Mouse (Mus musculus): ENCODE data around the gene Ski.

DNA sequence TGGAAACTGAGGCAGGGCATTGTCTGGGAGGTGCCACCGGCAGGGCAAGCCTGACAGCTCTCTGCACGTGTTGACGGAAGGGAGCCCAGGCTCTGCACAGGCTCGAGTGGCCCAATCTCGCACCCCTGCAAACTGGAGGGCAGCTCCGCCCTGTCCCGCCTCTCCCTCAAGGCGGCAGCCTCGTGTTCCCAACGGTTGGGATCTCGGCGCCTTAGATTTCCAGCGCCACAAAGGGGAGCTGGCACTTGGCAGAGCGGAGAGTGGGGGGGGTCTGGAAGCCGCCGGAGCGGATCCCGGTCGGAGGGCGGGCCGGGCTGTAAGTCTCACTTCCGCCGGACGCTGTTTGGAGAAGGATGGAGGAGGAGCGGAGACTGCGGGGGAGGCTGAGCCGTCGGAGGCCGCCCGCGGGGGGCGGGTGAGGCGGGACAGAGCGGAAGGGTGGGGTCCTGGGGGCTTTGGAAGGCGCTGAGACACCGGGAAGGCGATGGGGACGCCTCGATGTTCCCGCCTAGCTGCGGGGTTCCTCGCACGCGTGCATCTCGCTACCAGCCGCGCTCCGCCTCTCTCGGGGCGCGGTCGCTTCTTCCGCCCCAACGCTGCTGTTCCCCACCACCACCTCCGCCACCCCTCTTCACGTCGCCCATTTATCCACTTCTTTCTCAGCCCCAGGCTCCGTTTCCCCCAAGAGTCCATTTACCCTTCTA, 27.4 kb upstream of the Ski start, which contains the start of gene Faap20:
- TF ChIP-seq CTCF (IDR thresholded peaks at IDR 0.05; ENCODE audit: borderline replicate concordance, extremely low read depth, insufficient read depth, insufficient read length) (no peak), POLR2A (IDR thresholded peaks at IDR 0.05; ENCODE audit: borderline replicate concordance, extremely low read depth, insufficient read depth, insufficient read length, poor library complexity, severe bottlenecking) (peak; percentile 79; the same call in 1 of the 2 replicates)
